ENCODE assay signal across 15 mouse cellular contexts in the genomic region with DNA sequence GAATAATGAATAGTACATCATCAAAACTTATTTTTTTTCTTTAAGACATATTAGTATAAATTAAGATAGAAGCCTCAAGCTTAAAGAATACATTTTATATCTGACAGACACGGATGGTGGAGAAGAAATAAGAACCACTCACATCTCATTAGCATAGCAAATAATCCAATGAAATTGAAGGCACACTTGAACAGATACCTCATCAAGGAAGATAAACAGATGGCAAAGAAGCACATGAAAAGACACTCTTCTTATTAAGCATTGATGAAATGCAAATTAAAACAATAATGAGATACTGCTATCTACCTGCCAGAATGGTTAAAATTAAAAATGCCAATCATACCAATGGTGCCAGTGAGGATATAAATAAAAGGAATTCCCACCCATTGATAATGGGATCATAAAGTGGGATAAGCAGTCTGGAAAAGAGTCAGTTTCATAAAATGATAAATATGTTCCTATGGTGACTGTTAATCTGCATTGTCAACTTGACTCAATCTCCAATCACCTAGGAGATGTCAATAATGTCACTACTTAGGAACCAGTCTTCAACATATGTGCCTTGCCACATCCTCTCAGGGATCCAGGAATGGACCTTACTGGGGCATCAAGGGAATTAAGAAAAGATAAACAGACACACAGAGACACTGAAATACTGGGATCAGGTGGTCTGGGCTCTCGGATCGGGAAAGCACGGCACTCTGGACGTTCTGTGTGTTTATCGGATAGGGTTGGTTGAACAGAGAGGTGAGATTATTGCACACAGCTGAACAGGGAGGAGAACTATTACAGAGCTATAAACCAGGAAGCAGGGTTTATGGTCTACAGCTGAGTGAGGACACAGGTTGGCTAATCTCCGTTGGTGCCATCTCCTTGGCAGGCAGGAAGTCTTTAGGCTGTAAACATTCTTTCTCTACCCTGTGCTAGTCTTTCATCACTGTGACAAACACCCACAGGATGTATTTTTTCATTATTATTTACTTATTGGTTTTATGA. TPM values are rescaled to one million over a fixed set of nuclear protein-coding genes. Genes with fewer than 3 reads are reported as not detected.
DNase-seq lines count a peak whose midpoint lies in the region; ATAC-seq lines count a peak whose summit lies in the region.
"Had no signal": no experiment of that assay in that cellular context is flagged by ENCODE, and none has a peak within 500 bp of the region (broad histone marks: within the 10 kb centered on the region; RNA-seq: fewer than 3 reads in every experiment).

No protein-coding gene starts in this region.

- no peak overlapping the region for H3K4me3 ChIP-seq in neural tube, embryonic 13.5 days
- no peak overlapping the region for H3K4me3 ChIP-seq in neural tube, embryonic 15.5 days (replicated peaks)
- H3K4me3 ChIP-seq: heart, adult 2 months had no signal

- peak; percentile 74 for ATAC-seq in neural tube, embryonic 13.5 days (ENCODE audit: low read depth)
- ATAC-seq in neural tube, embryonic 15.5 days (ENCODE audit: low FRiP score): no peak
- peak; percentile 90 for ATAC-seq in granulocyte monocyte progenitor cell, adult 5-6 weeks (replicated peaks; ENCODE audit: poor library complexity, severe bottlenecking)
- peak; percentile 93 for ATAC-seq in megakaryocyte progenitor cell, adult 5-6 weeks (replicated peaks; ENCODE audit: poor library complexity)
- ATAC-seq: inflammation-experienced regulatory T-cells, adult 6 months had no signal

- peak overlapping the region; percentile 33; the same call in 1 of the 2 replicates for H3K27ac ChIP-seq in neural tube, embryonic 13.5 days (replicated peaks)
- H3K27ac ChIP-seq in neural tube, embryonic 15.5 days (replicated peaks): no peak overlapping the region
- H3K27ac ChIP-seq: heart, adult 2 months had no signal

- no peak overlapping the region for H3K4me2 ChIP-seq in neural tube, embryonic 13.5 days
- H3K4me2 ChIP-seq in neural tube, embryonic 15.5 days: no peak overlapping the region

- H3K9me3 ChIP-seq in neural tube, embryonic 13.5 days: no peaks in the 10 kb centered on the region
- H3K9me3 ChIP-seq in neural tube, embryonic 15.5 days (replicated peaks): no peaks in the 10 kb centered on the region

- DNase-seq in c-Kit-positive CD71-positive TER-119-positive erythroid progenitor cells, embryonic 14.5 days (ENCODE audit: low spot score): no peak
- no peak for DNase-seq in adrenal gland, adult 2 months
- DNase-seq in kidney, postnatal 4 days: no peak
- DNase-seq: adrenal gland, postnatal 10 days; cerebellum, postnatal 10 days; heart, adult 2 months; kidney, postnatal 10 days; layer of hippocampus, adult 9-11 months; lung, adult 18-20 months; lung, postnatal 36 days had no signal

- H3K4me1 ChIP-seq in neural tube, embryonic 13.5 days (replicated peaks): peaks cover 6% of the 10 kb centered on the region; the same call in 1 of the 2 replicates
- no peaks in the 10 kb centered on the region for H3K4me1 ChIP-seq in neural tube, embryonic 15.5 days

- 26% methylated on average over 7 of the region's 7 CpGs for WGBS in neural tube, embryonic 13.5 days
- WGBS in neural tube, embryonic 15.5 days: 29% methylated on average over 7 of the region's 7 CpGs

- H3K27me3 ChIP-seq in neural tube, embryonic 13.5 days: no peaks in the 10 kb centered on the region
- H3K27me3 ChIP-seq in neural tube, embryonic 15.5 days (replicated peaks): no peaks in the 10 kb centered on the region

- H3K9ac ChIP-seq in neural tube, embryonic 13.5 days: no peak overlapping the region
- H3K9ac ChIP-seq in neural tube, embryonic 15.5 days (replicated peaks): no peak overlapping the region

- no peaks in the 10 kb centered on the region for H3K36me3 ChIP-seq in neural tube, embryonic 13.5 days
- H3K36me3 ChIP-seq in neural tube, embryonic 15.5 days: no peaks in the 10 kb centered on the region

RNA-seq across cellular contexts. Expression of a gene that starts 12.2 kb away (rescaled TPM):
- 31.5 and 33.4 TPM in 2 replicates for polyA plus RNA-seq in neural tube, embryonic 13.5 days (2015; fragmentation: Nextera tagmentation; extraction: Ambion mirVana)
- polyA plus RNA-seq in neural tube, embryonic 15.5 days (2015; fragmentation: Nextera tagmentation; extraction: Ambion mirVana): 24.8 and 25.6 TPM in 2 replicates
- 78.2 and 85.4 TPM in 2 replicates for total RNA-seq in granulocyte monocyte progenitor cell, adult 5-6 weeks (2014; fragmentation: Nextera tagmentation)
- 60.4 and 80.7 TPM in 2 replicates for total RNA-seq in granulocyte monocyte progenitor cell, adult 5-6 weeks (2017)
- total RNA-seq in megakaryocyte progenitor cell, adult 5-6 weeks (2015): 68.2 and 90.6 TPM in 2 replicates
- total RNA-seq in megakaryocyte progenitor cell, adult 5-6 weeks (2017): 77.9 and 88.5 TPM in 2 replicates
- total RNA-seq in adrenal gland, adult 2 months (2021): 10 to 100 TPM in 1 of 2 experiments, 1 to 10 TPM in 1; 5.6 to 13.0 TPM
- polyA plus RNA-seq in adrenal gland, adult 2 months (2012; rRNA removed): 2.7 and 2.9 TPM in 2 replicates

Comparison
In these comparisons a context has a peak if more than half of its experiments do, and no peak if none do; other contexts are left out.
1. RNA of a gene that starts 12.2 kb away (total RNA-seq): 68.2 to 90.6 TPM in megakaryocyte progenitor cell, adult 5-6 weeks and 60.4 to 85.4 TPM in granulocyte monocyte progenitor cell, adult 5-6 weeks; 5.6 to 13.0 TPM in adrenal gland, adult 2 months; every median in the first group is over 4 times any median in the second.